Mouse (Mus musculus): ENCODE data around the gene Sept14.

DNA sequence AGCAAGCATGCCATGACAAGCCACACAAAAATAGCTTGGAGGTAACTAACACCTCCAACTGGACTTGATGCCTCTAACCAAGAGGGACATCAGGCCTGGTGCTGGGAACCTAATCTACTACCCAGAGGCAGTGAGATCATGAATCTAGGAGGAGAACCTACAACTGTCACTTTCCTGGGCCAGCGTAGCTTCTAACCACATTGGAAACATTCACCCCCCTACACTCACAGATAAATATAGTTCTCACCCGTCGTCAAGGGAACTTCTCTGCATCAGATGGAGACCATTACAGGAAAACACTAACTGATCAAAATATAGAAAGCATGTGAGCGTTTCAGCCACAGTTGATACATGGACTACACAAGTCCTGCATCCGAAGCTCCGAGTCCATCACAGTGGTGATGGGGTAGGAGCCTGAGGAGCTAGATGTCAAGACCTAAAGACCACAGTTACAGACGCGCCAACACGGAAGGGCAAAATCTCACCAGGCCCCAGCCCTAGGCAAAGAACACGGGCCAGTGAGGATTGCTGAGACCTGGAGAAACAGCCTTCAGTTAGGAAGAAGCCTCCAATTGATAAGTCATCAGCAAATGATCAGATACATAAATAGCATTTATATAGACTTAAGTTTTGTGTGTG, 41.9 kb downstream of the Sept14 start:
- TF ChIP-seq POLR2A (IDR thresholded peaks at IDR 0.05; ENCODE audit: low read depth, low read length) (no peak), CTCF (conservative IDR thresholded peaks at IDR 0.05 in 1 of 2, IDR thresholded peaks at IDR 0.05 in 1 of 2; ENCODE audit: low read depth in 2 of 2, low read length in 2 of 2) (no peak), CHD1 (IDR thresholded peaks at IDR 0.05; ENCODE audit: low read depth, low read length) (no peak), MXI1 (IDR thresholded peaks at IDR 0.05; ENCODE audit: low read depth, low read length) (no peak), RAD21 (IDR thresholded peaks at IDR 0.05; ENCODE audit: low read depth, low read length) (no peak), NRF1 (IDR thresholded peaks at IDR 0.05; ENCODE audit: low read depth, low read length) (no peak), ELF1 (IDR thresholded peaks at IDR 0.05; ENCODE audit: low read depth, low read length) (no peak), CHD2 (IDR thresholded peaks at IDR 0.05; ENCODE audit: low read length) (no peak)

All from CH12.LX (cell line).